Mouse (Mus musculus) bone marrow, adult 2 months (tissue): ENCODE measurements around the gene Nrgn.

Source experiments
- CTCF ChIP-seq: fragments of 200-500 bp; IDR thresholded peaks from 2 replicates; pipeline ENCODE4 v1.5.1; 2011; ENCODE audit warnings: low read length, control low read depth; ENCODE audit not compliant: control insufficient read depth, insufficient read depth
- POLR2A ChIP-seq: fragments of 200-500 bp; IDR thresholded peaks from 2 replicates; pipeline ENCODE4 v1.6.1; 2011; ENCODE audit warnings: low read depth, mild to moderate bottlenecking, control low read depth, low read length, borderline replicate concordance; ENCODE audit not compliant: control insufficient read depth

DNA sequence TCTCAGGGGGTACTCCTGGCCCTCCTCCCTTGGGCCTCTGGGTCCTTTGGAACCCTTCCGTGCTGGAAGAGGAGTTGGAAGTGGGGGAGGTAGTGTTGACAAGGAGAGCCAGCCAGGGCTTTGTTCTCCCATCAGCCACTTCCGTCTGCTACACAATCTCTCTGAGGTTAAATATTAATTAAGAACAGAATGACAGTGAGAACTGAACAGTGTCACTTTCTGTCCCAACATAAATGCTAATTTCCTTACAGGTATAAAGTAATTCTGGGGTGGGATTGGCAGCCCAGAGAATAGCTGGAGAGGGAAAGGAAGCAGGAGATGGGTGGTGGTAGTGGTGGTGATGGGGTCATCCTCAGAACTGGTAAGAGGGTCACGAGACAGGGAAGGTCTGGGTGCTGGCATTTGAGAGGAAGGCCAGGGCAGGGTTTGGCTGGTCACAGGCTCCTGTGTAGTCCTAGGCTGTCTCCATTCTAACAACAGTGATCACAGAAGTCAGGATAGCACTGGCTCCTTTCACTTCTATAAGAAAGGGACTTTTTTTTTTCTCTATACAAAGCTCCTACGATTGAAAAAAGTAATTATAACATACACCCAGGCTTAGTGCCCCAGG lies 16.0 kb upstream of the Nrgn start:
- TF ChIP-seq CTCF (no peak), POLR2A (no peak)
